Mouse (Mus musculus) stomach, postnatal 0 days (tissue): ENCODE measurements around the gene Snd1. TPM values are rescaled to one million over a fixed set of nuclear protein-coding genes. Genes with fewer than 3 reads are reported as not detected.

Source experiments
- ATAC-seq: fragments of 200-750 bp; cut with Nextera tagmentation; 2 replicates; pipeline ENCODE4 v1.8.0; 2017; ENCODE audit not compliant: low FRiP score, low TSS enrichment
- DNase-seq: peaks from one replicate; pipeline ENCODE4 v3.0.0-alpha.2; 2016; ENCODE audit warnings: low spot score
- H3K27ac ChIP-seq: fragments of 300-500 bp; sonication (generic); replicated peaks from 2 replicates; pipeline ENCODE4 v1.5.1; 2014; ENCODE audit warnings: mild to moderate bottlenecking, control low read depth
- H3K27me3 ChIP-seq: fragments of 300-500 bp; sonication (generic); 2 replicates; pipeline ENCODE4 v1.6.1; 2014; ENCODE audit warnings: low read length; ENCODE audit not compliant: control insufficient read depth, insufficient read depth
- H3K36me3 ChIP-seq: fragments of 300-500 bp; sonication (generic); 2 replicates; pipeline ENCODE4 v1.6.1; 2014; ENCODE audit warnings: low read length, mixed read lengths; ENCODE audit not compliant: control insufficient read depth, insufficient read depth
- H3K4me1 ChIP-seq: fragments of 300-500 bp; sonication (generic); replicated peaks from 2 replicates; pipeline ENCODE4 v1.6.1; 2014; ENCODE audit warnings: antibody characterized with exemption; ENCODE audit not compliant: control insufficient read depth, insufficient read depth
- H3K4me2 ChIP-seq: fragments of 300-500 bp; sonication (generic); replicated peaks from 2 replicates; pipeline ENCODE4 v1.6.1; 2014; ENCODE audit warnings: low read depth, mild to moderate bottlenecking, control low read depth, moderate library complexity
- H3K4me3 ChIP-seq: fragments of 300-500 bp; sonication (generic); 2 replicates; pipeline ENCODE4 v1.5.1; 2014; ENCODE audit warnings: low read depth, low read length, control low read depth
- H3K9ac ChIP-seq: fragments of 300-500 bp; sonication (generic); 2 replicates; pipeline ENCODE4 v1.6.1; 2014; ENCODE audit warnings: mild to moderate bottlenecking, low read length, control low read depth, mixed read lengths
- H3K9me3 ChIP-seq: fragments of 300-500 bp; sonication (generic); 2 replicates; pipeline ENCODE4 v1.6.1; 2016; ENCODE audit warnings: low read length; ENCODE audit not compliant: control insufficient read depth
- CTCF ChIP-seq: IDR thresholded peaks from 2 replicates; pipeline ENCODE4 v1.5.1; 2016; ENCODE audit warnings: antibody characterized with exemption, low read depth, mild to moderate bottlenecking, moderate library complexity
- EP300 ChIP-seq: optimal IDR thresholded peaks from 2 replicates; pipeline ENCODE3; 2016; ENCODE audit warnings: antibody characterized with exemption
- WGBS: fragments of 180-500 bp; shearing (Covaris S2); extraction: QIAGEN DNeasy Blood & Tissue Kit; methylation state at CpG from one replicate; pipeline ENCODE4 v1.1.7; 2014; 5-methylcytosine and 5-hydroxymethylcytosine counted together
- polyA plus RNA-seq: library from polyadenylated mRNA; unstranded; fragments of >200 nt; fragmentation: Nextera tagmentation; extraction: Ambion mirVana; gene quantifications from 2 replicates; pipeline ENCODE4 v1.2.1, GENCODE M21; 2015

Snd1 gene
- polyA plus RNA-seq, 1 experiment from 2014 or later, result 81.3 TPM

- no peak overlapping the region for H3K4me2 ChIP-seq
- ATAC-seq (no peak), DNase-seq (no peak)
- H3K36me3 ChIP-seq, result no peaks in the 10 kb centered on the region
- H3K27ac ChIP-seq, result no peak overlapping the region
- H3K4me1 ChIP-seq, result no peaks in the 10 kb centered on the region
- no peak overlapping the region for H3K9ac ChIP-seq
- no peak overlapping the region for H3K4me3 ChIP-seq
- WGBS, result 80% methylated on average over 5 of the region's 5 CpGs
- no peaks in the 10 kb centered on the region for H3K27me3 ChIP-seq
- H3K9me3 ChIP-seq, result no peaks in the 10 kb centered on the region
- TF ChIP-seq EP300 (no peak), CTCF (no peak)
Measured at GRCm38 (mm10) chr6:28783953-28784352, 309.0 kb downstream of the Snd1 start.

GRCm38 (mm10) chr6:28785770-28786169 lies 310.8 kb downstream of the Snd1 start:
- Histone ChIP-seq H3K9ac (no peak overlapping the region), H3K4me2 (no peak overlapping the region), H3K27me3 (no peaks in the 10 kb centered on the region), H3K4me3 (no peak overlapping the region), H3K9me3 (no peaks in the 10 kb centered on the region), H3K36me3 (no peaks in the 10 kb centered on the region), H3K27ac (no peak overlapping the region), H3K4me1 (no peaks in the 10 kb centered on the region)
- no peak for DNase-seq
- no peak for ATAC-seq
- WGBS, result 79% methylated on average over 8 of the region's 8 CpGs
- no peak for TF ChIP-seq EP300
- TF ChIP-seq CTCF, result no peak

GRCm38 (mm10) chr6:28787133-28787532 lies 312.2 kb downstream of the Snd1 start:
- Histone ChIP-seq H3K4me1 (no peaks in the 10 kb centered on the region), H3K4me2 (no peak overlapping the region), H3K27me3 (no peaks in the 10 kb centered on the region), H3K36me3 (no peaks in the 10 kb centered on the region), H3K4me3 (no peak overlapping the region), H3K27ac (0 out of 2 replicates have a peak overlapping the region, but pooled peaks have one; percentile 24), H3K9ac (no peak overlapping the region), H3K9me3 (no peaks in the 10 kb centered on the region)
- WGBS, result 66% methylated on average over 6 of the region's 6 CpGs
- no peak for ATAC-seq
- no peak for DNase-seq
- TF ChIP-seq EP300, result no peak
- no peak for TF ChIP-seq CTCF

- WGBS, result 36% methylated on average over 4 of the region's 4 CpGs
- Histone ChIP-seq H3K36me3 (no peaks in the 10 kb centered on the region), H3K9ac (no peak overlapping the region), H3K4me1 (no peaks in the 10 kb centered on the region), H3K4me2 (no peak overlapping the region), H3K9me3 (no peaks in the 10 kb centered on the region), H3K27ac (no peak overlapping the region; the same call in 1 of the 2 replicates), H3K4me3 (no peak overlapping the region), H3K27me3 (no peaks in the 10 kb centered on the region)
- DNase-seq (no peak), ATAC-seq (peak; percentile 79)
- TF ChIP-seq EP300 (no peak), CTCF (no peak)
Measured at GRCm38 (mm10) chr6:28789685-28790084, 314.7 kb downstream of the Snd1 start.

- Histone ChIP-seq H3K27ac (no peak overlapping the region), H3K4me1 (no peaks in the 10 kb centered on the region), H3K36me3 (no peaks in the 10 kb centered on the region), H3K4me2 (no peak overlapping the region), H3K9me3 (no peaks in the 10 kb centered on the region), H3K9ac (no peak overlapping the region), H3K27me3 (no peaks in the 10 kb centered on the region), H3K4me3 (no peak overlapping the region)
- WGBS, result 59% methylated on average over 3 of the region's 3 CpGs
- no peak for TF ChIP-seq EP300
- TF ChIP-seq CTCF, result no peak
- DNase-seq (peak; percentile 32), ATAC-seq (peak; percentile 64; the same call in 1 of the 2 replicates)
Measured at GRCm38 (mm10) chr6:28791183-28791582, 316.2 kb downstream of the Snd1 start.

GRCm38 (mm10) chr6:28791809-28792208 lies 316.9 kb downstream of the Snd1 start:
- DNase-seq (no peak), ATAC-seq (no peak)
- TF ChIP-seq EP300 (no peak), CTCF (no peak)
- Histone ChIP-seq H3K9me3 (no peaks in the 10 kb centered on the region), H3K4me2 (no peak overlapping the region), H3K27me3 (no peaks in the 10 kb centered on the region), H3K27ac (no peak overlapping the region), H3K4me3 (no peak overlapping the region), H3K36me3 (0 out of 2 replicates have a peak, but pooled peaks cover 2% of the 10 kb centered on the region), H3K4me1 (no peaks in the 10 kb centered on the region), H3K9ac (no peak overlapping the region)
- WGBS, result 83% methylated on average over 3 of the region's 3 CpGs
